Mouse (Mus musculus) left cerebral cortex, adult 9 months (tissue): ENCODE data around the gene Slc25a21.

Experiments used
- DNase-seq, 2 experiments: peaks; one replicate each; pipeline ENCODE4 v3.0.0; 2022; ENCODE audit warnings: low spot score in 2 of 2

Gene Slc25a21

DNA sequence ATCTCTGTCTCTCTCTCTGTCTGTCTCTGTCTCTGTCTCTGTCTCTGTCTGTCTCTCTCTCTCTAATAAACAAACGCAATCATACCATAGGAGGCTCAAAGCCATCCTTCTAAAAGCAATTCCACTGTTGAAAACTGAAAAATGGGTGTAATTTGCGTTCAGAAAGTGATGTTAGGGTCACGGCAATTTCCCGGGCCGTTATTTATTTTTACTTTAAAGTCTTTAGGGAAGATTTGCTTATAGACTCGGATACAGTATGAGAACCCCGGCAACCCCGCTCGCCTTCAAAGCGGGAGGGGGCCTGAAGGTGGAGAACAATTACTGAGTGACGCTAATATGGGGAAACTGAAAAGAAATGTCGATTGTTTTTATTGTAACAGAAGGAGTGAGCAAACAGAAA is 506.3 kb downstream of the Slc25a21 start:
- DNase-seq: no peak

- no peak for DNase-seq
Observed at GRCm38 (mm10) chr12:56690366-56690765, 506.9 kb downstream of the Slc25a21 start.

- no peak for DNase-seq
Observed at GRCm38 (mm10) chr12:56689736-56690135, 507.5 kb downstream of the Slc25a21 start.

- DNase-seq: no peak
Observed at GRCm38 (mm10) chr12:56689331-56689730, 507.9 kb downstream of the Slc25a21 start.

- DNase-seq: no peak
Observed at GRCm38 (mm10) chr12:56688920-56689319, 508.4 kb downstream of the Slc25a21 start.

DNA sequence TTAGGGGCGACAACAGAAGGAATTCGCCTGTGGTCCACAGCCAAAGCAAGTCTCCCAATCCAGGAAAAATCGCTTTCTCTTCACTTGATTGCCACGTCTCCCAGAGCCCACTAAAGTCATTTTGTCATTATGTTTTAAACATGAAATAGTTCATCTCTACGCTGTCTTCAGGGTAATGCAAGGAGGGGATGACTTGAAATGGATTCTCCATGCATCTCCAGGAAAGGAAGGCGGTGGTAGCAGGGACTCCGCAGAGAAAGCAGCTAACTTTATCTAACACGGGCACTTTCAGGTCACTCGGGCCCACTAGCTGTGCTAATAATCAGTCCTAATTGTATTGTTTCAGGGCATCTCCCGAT is 508.8 kb downstream of the Slc25a21 start:
- no peak for DNase-seq

- DNase-seq: no peak
Observed at GRCm38 (mm10) chr12:56687640-56688481, 509.4 kb downstream of the Slc25a21 start.

DNA sequence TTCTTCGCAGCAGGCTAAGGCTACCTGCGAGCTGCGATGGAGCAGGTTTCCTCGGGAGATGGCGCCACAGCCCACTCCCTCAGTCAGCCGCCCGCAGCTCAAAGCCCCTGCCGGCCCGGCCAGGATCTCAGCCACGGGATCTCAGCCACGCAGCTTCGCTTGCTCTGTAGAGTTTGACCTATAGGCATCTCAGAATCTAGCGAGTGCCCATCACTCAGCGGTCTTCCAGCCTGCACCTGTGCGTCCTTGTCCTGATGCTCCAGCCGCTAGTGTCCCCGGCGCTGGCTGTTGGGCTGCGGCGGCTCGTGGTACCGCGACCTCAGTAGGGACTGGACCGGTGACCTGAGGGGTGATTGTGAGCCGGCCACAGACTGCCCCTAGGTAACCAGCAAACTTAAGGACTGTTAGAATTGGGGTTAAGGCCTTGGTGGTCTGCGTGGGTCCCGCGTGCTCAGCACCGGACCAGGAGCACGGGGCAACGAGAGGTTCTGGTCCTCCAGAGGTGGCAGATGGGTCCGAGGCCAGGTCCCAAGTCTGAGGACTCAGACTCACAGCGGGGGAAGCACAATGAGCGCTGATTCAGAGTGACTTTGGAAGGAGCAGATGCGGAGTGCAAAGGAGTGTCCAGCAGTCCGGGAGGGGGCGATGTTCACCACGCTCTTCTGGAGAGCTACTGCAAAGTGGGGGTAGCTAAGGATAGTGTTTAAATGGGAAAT is 516.0 kb downstream of the Slc25a21 start:
- no peak for DNase-seq

DNA sequence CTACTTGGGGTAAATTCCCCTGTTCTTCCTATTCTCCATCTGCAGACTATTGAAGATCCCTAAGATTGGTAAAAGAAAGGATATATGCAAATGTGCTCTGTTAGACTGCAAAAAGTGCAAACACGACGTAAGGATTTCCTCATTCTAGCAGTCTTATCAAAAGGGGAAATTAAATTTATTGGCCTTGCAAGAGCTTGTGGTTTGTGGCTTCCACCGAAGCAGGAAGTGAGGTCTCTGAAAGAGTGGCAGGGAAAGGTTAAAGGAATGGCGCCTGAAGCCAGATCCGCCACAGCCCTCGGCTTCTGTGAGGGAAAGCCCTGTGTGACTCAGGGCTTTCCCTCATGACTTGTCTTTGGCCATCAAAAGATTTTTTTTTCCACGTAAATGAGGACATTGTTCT is 519.7 kb downstream of the Slc25a21 start:
- DNase-seq: no peak

- DNase-seq: no peak
Observed at GRCm38 (mm10) chr12:56674726-56675125, 522.5 kb downstream of the Slc25a21 start.

- no peak for DNase-seq
Observed at GRCm38 (mm10) chr12:56670795-56671194, 526.5 kb downstream of the Slc25a21 start.

DNA sequence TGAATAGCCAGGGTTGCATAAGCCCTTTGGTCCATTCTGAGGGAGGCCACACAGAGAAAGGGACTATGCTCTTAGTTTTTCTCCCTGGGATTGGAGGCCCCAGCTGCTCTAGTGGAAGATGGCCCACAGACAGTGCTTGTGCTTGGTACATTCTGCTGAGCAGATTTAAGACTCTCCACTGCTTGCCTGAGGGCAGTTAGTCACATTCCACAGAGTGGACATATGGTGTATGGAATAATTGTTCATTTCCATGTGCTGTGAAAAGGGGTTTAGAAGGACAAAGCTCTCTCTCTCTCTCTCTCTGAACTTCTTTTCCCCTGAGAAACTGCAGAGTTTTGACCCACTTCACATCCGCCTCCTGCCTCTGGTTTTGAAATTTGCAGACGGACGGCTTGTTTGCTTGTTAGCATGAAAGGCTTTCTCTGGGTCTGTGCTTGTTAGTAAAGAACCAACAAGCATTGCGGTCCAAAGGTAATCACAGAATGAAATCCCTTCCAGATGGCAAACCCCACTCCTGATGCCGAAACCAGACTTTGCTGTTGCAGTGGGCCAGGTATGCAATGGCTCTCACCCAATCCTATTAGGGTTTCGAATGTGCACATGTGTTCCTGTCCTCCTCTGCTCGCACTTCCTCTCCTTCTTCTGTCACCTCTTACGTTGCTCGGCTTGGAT is 527.7 kb downstream of the Slc25a21 start:
- no peak for DNase-seq
